Mouse (Mus musculus): ENCODE results near the gene Mertk.
A peak's percentile ranks its signal among the peaks of the same experiment; 100 is the strongest.

The Mertk gene

DNA sequence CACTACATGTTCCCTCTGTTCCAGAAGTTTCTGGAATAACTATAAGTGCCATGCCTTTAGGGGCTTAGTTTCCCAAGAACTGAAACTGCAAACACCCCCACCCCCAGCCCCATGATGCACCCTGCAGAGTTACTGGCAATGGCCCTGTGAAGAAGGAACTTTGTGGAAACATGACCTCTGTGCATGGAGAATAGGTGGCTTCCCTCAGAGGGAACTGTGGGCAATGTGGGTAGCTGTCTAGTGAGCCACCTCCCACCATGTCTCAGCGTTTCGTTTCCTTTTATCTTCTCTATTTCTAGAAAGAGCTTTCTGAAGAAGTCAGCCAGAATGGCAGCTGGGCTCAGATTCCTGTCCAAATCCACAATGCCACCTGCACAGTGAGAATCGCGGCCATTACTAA lies 72.3 kb downstream of the Mertk start:
- DNase-seq: peak in 1 of 2 experiments; percentile 22

DNA sequence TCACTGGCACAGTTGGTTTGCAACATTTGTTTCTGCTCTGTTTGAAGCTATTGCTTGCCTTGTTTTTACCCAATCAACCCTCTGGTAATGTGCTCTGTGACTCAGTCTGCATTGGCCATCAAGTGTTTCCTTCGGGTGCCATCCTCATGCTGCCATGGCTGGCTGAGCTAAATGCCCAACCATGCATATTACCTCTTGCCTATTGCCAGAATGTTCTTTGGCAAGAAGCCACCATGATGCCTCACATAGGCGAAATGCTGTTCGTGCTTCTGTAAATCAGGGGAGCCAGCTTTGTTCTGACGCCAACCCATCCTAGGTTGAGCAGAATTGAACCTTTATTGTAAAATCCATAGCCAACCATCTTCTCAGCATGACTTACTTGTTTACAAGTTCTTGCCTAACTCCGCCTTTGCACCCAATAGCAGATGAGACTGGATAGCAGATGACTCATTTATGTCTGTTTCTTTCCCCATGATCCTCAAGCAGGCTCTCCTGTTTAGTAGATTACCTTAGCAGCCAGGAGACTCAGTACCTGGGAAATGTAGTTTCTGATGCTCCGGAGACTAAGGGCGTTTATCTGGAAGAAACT lies 73.1 kb downstream of the Mertk start:
- no peak for DNase-seq

GRCm38 (mm10) chr2:128782231-128782630 lies 83.5 kb downstream of the Mertk start:
- peak in 1 of 2 experiments; percentile 14 for DNase-seq

DNA sequence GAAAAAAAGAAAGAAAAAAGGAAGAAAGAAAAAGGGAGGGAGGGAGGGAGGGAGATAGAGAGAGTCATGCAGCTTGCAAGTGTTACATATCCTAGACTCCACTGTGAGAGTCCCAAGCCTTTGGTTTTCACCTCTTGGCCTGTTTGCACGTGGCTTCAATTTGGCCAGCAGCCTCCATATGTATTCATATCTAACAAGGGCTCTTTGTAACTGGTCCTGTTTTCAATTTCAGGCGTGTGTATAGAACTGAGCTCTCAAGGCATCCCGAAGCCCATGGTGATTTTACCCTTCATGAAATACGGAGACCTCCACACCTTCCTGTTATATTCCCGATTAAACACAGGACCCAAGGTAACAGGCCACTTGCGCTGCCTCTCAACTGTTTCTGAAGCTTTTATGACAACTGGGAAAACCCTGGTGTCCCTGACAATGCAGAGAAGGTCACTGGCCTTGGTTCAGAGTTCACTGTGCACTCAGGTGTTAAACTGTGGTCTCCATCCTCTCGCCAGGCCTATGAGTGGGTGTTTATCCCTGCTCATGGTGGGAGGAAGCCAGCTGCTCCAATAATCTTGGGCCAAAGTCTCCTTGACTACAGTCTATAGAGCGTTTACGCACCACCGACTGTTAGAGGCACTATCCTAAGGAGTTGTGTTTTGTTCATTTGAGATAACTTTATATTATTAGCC lies 85.0 kb downstream of the Mertk start:
- no peak for DNase-seq

GRCm38 (mm10) chr2:128784814-128785213 lies 86.1 kb downstream of the Mertk start:
- no peak for DNase-seq

- DNase-seq: no peak
Observed at GRCm38 (mm10) chr2:128786341-128786740, 87.6 kb downstream of the Mertk start.

GRCm38 (mm10) chr2:128786795-128787194 lies 88.0 kb downstream of the Mertk start:
- DNase-seq: no peak

DNA sequence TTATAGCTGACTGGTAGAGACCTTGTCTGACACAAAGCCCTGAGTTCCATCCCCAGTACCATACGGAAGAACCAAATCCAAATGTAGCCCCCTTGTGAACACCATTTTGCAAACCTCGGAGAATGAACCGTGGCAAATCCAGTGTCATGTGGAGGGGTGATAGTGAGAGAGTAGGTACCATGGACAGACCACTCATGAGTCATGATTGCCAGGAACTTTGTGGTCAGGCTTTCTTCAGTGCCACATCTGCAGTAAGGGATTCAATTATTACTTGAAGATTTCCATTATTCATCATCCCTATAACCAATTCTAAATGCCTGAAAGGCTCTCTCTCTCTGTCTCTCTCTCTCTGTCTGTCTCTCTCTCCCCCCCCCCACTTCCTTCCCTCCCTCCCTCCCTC lies 89.0 kb downstream of the Mertk start:
- DNase-seq: no peak

- DNase-seq: no peak
Observed at GRCm38 (mm10) chr2:128790875-128791614, 92.3 kb downstream of the Mertk start.

GRCm38 (mm10) chr2:128793958-128794357 lies 95.2 kb downstream of the Mertk start:
- DNase-seq: no peak

GRCm38 (mm10) chr2:128796463-128796862 lies 97.7 kb downstream of the Mertk start:
- no peak for DNase-seq

DNA sequence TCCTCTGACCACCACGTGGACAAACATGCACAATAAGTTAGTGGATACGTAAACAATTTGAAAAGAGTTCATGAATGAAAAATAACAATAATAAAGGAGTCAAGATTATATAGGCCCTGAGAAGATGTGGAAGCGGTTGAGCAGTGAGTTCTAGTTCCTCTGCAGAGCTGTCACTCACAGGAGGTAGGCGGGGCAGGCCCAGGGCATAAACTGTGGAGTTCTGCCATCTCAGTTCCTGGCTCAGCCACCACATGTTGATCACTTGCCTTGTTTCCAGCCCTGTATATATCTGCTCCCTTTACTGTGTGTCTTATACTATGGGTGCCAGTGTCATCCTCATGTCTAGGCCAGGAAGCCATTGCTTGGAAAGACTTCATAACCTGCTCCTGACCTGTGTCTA lies 104.7 kb downstream of the Mertk start:
- DNase-seq: no peak

DNA sequence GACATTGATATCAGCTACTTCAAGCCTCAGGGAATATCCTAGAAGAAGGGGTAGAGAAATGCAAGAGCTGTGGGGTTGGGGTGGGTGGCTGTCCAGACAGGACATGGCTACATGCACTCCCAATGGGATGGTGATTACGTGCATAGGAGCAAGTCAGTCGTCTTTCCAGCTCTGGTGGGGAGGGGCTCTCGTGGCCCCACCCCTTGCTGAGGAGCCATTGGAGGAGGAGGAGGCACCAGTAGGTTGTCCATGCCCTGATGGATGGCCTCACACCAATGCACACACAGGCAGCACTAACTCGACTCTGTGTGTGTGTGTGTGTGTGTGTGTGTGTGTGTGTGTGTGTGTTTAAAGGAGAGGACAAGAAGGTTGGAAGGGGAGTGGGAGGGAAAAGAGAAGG lies 106.6 kb downstream of the Mertk start:
- DNase-seq: no peak

DNA sequence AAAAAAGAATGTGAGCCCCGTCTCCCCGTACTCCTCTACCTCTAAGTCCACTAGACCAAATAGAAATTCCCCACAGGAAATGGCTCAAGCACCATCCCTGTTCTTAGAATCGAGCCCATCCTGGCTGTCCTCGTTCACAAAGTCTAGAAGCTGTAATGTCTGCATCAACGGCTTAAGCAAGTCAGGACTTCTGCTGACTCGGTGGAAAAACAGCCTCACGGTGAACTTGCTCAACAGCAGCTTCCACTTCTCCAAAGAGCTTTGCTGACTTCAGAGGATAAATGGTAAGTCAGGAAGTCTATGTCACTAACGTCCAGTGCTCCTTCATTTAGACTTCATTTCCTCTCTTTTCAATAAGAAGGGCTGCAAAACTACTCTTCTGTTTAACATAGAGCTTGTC lies 107.8 kb downstream of the Mertk start:
- DNase-seq: peak; percentile 24 to 35

DNA sequence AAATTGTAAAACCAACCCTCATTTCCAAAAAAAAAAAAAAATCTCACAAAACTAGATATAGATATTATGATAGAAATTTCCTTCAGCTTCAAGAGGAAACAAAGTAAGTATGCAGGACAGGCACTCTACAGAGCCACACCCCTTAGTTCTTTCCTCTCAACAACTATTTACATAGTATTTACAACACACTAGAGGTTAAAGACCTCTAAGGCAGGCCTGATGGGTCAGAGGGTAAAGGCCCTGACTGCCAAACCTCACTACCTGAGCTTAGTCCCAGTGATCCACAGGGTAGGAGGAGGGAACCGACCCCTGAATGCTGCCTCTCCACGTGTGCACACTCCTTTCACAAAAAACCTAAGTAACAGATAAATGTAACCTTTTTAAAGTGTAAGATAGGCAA lies 114.0 kb downstream of the Mertk start:
- DNase-seq: no peak

- DNase-seq: no peak
Observed at GRCm38 (mm10) chr2:128816311-128816710, 117.6 kb downstream of the Mertk start.

DNA sequence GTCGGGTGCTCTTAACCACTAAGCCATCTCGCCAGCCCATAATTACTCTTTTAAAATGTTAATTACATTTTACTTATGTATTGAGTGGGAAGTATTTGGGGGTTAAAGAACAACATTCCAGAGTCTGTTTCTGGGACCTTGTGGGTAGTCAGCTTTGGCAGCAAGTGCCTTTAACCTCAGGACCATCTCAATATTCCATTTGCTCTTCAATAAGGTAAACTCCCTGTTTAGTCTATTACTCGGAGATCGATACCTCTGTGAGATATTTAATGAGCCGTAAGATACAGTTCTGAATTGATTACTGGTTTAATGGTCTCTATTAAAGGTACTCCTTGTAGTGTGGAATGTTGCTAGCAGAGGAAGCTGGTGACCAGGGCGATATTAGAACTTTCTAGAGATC lies 118.2 kb downstream of the Mertk start:
- DNase-seq: no peak

DNA sequence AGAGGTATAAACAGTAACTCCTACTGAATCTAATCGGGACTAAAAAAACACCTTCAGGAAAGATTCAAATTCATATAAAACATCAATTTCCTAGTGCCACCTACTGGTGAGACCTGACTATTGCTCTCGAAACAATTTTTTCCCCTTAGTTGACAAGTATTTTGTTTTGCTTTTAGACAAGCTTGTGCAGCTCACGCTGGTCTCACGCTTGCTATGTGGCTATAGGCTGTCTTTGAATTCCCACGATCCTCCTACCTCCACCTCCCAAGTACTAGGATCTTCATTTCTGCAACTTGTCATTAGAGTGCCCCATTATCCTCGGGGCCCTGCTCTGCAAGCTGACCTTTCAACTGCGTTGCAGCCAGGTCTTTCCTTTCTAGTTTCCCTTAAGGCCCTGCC lies 118.6 kb downstream of the Mertk start:
- no peak for DNase-seq

- DNase-seq: peak; percentile 91 to 93
Observed at GRCm38 (mm10) chr2:128817786-128818681, 119.3 kb downstream of the Mertk start, which contains the start of gene Tmem87b. TSS of gene Tmem87b (plus strand) at chr2:128818118.

- peak; percentile 45 to 58 for DNase-seq
Observed at GRCm38 (mm10) chr2:128818956-128819643, 120.3 kb downstream of the Mertk start.

- DNase-seq: no peak
Observed at GRCm38 (mm10) chr2:128820631-128821030, 121.9 kb downstream of the Mertk start.

- no peak for DNase-seq
Observed at GRCm38 (mm10) chr2:128823893-128824292, 125.1 kb downstream of the Mertk start.
